Mouse (Mus musculus) brain, embryonic 14.5 days (tissue): ENCODE data around the gene Msi2. TPM values are rescaled to one million over a fixed set of nuclear protein-coding genes. Genes with fewer than 3 reads are reported as not detected.

Source experiments
- DNase-seq: peaks from one replicate; pipeline ENCODE4 v3.0.0-alpha.2; 2011; ENCODE audit warnings: low read depth
- CTCF ChIP-seq: fragments of 200-500 bp; IDR thresholded peaks from 2 replicates; pipeline ENCODE4 v1.5.1; 2012; ENCODE audit warnings: inconsistent platforms, mild to moderate bottlenecking, moderate library complexity, borderline replicate concordance; ENCODE audit not compliant: insufficient read depth, insufficient read length; ENCODE audit errors: extremely low read depth
- POLR2A ChIP-seq: fragments of 200-500 bp; IDR thresholded peaks from 2 replicates; pipeline ENCODE4 v1.6.1; 2012; ENCODE audit warnings: mild to moderate bottlenecking, inconsistent platforms, borderline replicate concordance; ENCODE audit not compliant: poor library complexity, insufficient read depth, insufficient read length, severe bottlenecking; ENCODE audit errors: extremely low read depth
- polyA plus RNA-seq: library from polyadenylated mRNA; depleted of rRNA; stranded (reverse); fragments of >200 nt; gene quantifications from 2 replicates; pipeline ENCODE4 v1.2.3, GENCODE M21; 2012

The Msi2 gene
- polyA plus RNA-seq, 1 experiment: 90.4 TPM

DNA sequence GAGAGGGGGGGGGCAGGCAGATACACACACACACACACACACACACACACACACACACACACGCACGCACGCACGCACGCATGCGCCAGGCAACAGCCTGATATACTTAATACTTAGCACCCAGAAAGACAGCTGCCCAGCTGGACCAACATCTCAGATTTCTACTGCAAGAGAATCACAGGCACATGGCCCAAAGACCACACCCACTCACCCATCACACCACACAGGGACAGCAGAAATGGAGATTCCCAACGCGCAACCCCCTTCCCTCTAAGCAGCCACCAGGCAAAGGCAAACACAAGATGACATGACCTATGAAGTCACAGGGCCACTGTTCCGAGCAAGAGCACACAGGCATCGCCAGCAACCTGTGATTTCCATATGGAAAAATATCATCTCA, 13.6 kb downstream of the Msi2 start:
- TF ChIP-seq POLR2A (no peak), CTCF (no peak)
- no peak for DNase-seq

DNA sequence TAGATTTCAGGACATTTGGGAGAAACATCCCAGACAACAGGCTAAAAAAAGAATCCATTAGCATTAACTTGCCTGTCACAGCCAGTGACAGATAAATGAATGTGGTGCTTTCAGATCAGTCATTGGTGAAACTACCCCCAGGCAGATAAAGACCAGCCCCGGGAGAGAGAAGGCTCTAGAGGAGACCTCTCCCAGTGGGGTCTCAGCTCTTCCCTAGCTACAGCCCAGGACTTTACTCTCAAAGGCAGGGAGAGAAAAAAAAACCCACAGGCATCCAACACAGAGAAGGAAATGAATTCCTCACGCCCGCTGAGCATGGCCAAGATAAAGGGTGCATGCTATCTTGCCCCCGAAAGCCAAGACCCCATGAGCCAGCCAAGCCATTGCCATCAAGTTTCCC, 15.1 kb downstream of the Msi2 start:
- DNase-seq: peak; percentile 75
- no peak for TF ChIP-seq POLR2A
- TF ChIP-seq CTCF: no peak

DNA sequence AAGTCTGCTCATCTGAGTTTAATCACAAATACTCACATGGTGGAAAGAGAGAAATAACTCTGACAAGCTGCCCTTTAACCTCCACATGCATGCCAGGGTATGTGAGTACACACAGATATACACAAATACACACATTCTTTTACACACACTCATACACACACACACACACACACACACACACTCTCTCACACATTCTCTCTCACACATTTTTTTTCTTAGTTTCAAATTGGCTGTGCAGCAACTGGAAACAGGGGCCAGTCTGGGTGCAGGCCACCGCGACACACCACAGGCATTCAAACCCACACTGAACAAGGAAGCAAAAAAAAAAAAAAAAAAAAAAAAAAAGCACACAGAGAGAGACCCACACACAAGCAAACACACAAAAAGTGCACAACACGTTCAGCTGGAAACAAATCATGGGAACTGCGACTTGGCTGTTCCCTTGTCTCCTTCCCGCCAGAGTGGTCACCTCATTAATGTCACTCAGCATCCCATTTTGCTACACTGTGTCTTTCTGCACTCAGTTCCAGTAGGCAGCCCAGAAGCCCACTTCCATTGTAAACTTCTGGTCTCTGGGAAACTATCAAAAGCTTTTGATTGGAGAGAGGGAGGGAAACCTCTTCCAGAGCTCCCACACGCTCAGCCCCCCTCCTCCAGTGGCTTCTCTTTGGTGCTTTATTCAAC, 16.2 kb downstream of the Msi2 start:
- no peak for TF ChIP-seq CTCF
- no peak for TF ChIP-seq POLR2A
- DNase-seq: peak; percentile 97

DNA sequence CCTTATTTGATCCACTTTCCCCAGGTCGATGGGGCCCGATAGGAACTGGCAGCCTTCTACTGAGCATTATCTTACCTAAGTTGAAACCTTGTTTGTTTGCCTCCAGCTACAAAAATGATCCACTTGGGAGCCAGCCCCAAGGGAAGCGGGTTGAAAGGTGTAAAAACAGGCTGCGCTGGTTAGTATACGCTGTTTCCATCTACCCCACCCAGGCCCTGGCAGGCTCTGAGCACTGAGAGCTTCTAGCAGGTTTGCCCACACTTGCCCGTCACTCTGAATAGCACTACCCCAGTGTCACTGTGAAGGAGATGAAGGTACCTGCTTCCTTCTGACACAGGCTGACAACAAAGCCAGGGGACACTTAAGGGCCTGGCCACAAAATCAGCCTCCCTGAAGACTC, 17.3 kb downstream of the Msi2 start:
- TF ChIP-seq CTCF: no peak
- DNase-seq: no peak

DNA sequence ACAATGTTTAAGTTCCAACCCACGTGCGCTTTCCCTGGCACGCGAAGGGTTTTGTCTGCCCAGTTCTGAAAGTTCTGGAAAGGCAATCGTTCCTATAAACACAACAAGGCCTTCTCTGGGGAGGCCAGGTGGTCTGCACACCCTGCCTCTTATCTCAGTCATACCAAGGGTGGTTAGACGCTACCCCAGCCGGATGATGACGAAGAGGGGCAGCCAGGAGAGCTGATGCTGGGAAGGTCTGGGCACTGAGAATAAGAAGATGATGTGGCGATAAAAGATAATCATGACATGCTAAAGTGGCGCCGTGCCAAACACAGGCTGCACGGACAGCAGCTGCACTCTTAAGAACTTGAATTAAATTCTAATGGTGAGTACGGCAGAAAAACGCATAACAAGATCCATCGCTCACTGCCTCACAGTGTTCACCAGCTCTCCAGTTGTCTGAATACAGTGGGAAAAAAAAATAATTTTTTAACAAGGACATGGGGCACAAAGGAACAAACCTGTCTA, 18.1 kb downstream of the Msi2 start:
- TF ChIP-seq CTCF: no peak
- TF ChIP-seq POLR2A: no peak
- peak; percentile 74 for DNase-seq

DNA sequence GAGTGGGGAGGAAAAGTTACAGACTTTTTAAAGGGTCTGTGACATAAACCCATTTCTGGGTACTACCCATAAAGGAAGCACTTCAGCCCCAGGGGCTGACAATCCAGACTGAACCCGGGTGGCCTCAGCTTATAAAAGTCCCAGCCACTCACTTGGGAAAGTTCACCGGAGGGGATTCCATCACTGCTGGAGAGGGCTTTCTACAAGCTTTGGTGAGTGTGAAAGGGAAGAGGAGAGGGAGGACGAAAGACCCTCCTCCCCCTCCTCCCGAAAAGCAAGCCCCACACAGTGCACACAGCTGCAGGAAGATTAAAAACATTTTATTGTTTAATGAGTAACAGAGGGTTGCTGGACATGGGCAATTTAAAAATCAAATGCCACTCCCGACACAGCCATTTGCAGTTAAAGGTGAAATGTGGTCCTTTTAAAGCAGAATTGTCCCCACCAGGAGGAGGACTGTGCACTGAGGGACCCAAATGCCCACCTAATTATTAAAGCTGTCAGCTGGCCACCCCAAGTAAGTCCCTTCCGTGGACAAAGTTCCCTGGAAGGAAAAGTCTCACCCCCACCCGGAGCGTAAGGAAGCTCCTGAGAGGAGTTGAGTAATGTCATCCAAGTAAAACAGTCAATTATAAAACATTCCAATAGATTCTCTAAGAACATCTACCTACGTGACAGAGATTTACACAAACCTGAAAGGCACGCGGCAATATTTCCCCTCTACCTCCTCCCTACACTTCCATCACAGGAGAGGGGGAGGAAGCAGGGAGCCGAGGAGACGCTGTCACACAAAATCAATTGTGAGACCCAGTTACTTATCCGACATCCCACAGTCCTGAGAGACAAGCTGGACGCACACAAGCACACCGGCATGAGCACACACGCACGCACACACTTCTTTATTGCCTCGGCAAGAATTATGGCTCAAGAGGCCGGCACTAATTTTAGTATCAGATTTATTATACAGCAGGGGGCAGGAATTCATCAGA, 24.1 kb downstream of the Msi2 start:
- DNase-seq: peak; percentile 52
- no peak for TF ChIP-seq CTCF
- TF ChIP-seq POLR2A: no peak

DNA sequence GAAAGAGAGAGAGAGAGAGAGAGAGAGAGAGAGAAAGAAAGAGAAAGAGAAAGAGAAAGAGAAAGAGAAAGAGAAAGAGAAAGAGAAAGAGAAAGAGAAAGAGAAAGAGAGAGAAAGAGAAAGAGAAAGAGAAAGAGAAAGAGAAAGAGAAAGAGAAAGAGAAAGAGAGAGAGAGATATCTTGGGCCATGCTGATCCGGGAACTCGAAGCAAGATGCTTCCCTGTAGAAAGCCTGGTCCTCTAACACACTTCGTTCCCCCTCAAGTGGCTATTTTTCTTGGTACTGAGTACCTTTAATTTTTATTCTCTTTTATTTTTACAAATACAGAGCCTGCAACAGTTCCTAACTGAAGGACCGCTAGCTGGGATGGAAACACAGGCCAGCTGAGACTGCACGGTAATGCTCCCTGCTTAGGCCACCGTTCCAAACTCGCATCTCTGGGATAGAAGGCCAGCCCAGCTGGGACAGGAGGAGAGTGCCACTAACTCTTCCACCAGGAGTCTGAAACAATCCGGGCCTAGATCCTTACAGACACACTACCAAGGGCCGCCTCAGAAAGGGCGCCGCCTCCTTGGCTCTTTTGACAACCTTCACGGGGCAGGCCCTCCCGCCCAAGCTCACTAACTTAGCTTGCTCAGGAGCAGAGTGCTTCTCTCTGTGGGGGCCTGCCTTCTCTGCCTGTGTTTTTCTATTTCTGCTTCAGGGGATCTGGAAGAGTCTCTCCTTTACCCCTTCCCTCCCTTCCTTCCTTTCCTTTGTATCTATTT, 25.1 kb downstream of the Msi2 start:
- no peak for TF ChIP-seq CTCF
- TF ChIP-seq POLR2A: no peak
- DNase-seq: peak; percentile 69

DNA sequence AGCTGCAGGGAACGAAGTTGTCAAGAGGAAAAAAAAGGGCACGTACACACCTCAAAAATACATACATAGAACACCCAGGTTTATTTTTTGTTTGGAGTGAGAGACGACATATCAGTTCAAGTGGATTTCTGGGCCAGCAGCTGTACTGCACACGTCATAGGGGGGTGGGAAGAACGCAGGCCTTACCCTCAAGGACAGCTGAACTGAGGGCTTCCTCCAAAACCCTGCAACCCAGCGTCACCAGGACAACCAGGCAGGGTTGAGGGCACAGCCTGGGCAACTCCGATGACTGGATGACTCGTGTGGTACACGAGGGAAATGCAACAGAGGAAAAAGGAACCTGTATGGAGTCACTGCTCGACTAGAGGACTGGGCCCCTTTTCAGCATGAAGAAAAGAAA, 25.9 kb downstream of the Msi2 start:
- DNase-seq: peak; percentile 71
- TF ChIP-seq POLR2A: no peak
- no peak for TF ChIP-seq CTCF

DNA sequence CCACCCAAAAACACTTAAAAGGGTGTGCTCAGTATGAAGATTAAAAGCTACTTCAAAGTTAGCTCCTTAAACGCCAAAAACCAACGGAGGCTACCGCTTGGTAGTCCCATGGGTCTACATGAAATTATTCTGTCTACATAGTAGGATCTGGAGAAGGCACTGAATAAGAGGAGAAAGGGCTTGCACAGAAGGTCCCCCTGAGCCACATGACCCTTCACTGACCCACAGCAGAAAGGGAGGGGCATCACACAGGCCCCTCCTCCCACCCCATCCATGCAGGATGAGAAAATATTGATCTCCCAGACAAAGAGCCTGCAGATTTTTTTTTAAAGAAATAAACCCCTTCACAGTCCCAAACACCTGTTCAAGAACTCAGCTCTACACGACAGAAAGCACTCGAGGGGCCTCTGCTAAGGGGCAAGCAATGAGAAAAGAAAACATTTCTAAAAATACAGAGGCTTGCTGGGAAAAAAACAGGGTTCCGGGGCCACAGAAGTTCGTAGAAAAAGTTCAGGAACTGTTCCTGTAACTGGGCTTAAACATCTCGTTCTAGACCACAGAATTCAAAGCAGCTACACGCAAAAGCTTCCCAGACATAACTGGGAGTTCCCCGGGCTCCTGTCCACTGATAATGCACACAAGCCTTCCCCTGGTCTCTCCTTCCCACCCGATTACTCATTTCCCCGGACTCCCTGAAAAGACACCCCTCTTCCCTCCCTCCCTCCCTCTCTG, 27.6 kb downstream of the Msi2 start:
- DNase-seq: no peak
- TF ChIP-seq CTCF: no peak
- TF ChIP-seq POLR2A: no peak

DNA sequence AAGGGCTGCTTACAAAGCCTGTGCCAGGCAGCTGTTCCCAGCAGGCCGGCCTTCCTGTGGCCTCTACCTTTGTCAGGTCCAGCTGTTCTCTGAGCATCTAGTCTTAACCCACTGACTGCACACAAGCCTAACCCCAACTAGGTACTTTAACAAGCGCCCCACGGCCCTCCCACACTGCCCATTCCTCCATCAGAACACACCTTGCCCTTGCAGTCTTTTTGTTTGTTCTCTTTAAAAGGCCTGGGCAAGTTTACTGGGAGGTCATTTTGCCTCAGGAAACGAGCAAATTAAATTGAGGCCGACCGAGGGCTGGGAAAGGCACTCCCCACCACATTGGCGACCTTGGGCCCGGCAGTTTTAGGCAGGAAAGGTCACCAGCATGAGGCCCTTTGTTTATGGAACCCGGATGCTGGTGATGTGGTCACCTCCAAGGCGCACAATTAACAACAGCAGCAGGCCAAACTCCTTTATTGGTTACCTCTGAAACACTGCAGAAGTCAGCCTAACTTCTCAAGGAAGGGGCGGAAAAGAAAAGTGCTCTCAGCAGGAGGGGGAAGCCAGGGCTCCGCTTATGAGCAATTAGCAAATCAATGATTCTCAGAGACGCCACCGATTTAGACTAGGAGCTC, 28.4 kb downstream of the Msi2 start:
- no peak for TF ChIP-seq POLR2A
- no peak for TF ChIP-seq CTCF
- no peak for DNase-seq

DNA sequence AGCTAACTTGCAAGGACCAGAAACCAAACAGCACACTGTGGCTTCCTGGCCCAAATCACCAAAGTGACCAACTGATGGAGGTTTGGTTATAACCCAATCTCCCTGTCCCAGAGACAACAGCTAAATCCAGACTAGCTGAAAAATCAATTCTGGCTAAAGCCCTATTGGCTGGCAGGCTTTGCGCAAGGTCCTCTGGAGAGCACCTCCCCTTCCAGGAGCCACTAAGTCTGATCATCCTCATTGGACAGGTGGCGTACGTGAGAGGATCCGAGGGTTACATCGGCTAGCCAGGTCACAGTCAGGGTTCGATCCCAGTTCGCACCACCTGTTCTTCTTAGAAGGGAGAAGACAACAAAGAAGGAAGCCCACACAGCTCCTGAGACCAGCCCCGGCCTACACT, 29.7 kb downstream of the Msi2 start:
- no peak for DNase-seq
- TF ChIP-seq CTCF: no peak

DNA sequence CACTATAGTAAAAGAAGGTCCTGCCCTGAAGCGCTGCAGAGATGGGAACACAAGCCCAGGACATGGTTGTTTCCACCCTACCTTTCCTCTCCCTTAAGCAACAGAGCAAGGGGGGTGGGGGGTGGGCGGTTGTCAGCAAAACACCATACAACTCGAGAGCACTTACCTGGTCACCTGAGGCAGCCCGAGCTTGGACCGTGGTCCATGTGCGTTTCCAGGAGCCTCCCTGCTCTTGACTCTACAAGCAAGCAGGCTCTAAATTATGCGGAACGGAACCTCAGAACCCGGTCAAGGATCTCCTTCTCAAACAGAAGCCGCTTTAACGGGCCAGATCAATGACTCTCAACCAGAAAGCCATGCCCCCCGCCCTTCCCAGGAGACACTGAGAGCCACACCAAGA, 30.6 kb downstream of the Msi2 start:
- no peak for TF ChIP-seq CTCF
- no peak for TF ChIP-seq POLR2A
- no peak for DNase-seq
